Comparison of ENCODE assay signal across 11 mouse cellular contexts in genomic region chr4:141146491-141147033, GRCm38 (mm10). TPM values are rescaled to one million over a fixed set of nuclear protein-coding genes. Genes with fewer than 3 reads are reported as not detected.
DNase-seq lines count a peak whose midpoint lies in the region; ATAC-seq and TF ChIP-seq lines count a peak whose summit lies in the region.
"Had no signal": no experiment of that assay in that cellular context is flagged by ENCODE, and none has a peak within 500 bp of the region (broad histone marks: within the 10 kb centered on the region; RNA-seq: fewer than 3 reads in every experiment).

No protein-coding gene starts in this region.

- 96% methylated on average over 6 of the region's 6 CpGs for WGBS in intestine, embryonic 14.5 days
- WGBS in intestine, embryonic 15.5 days, result 90% methylated on average over 6 of the region's 6 CpGs
- WGBS in hindbrain, postnatal 0 days, result 93% methylated on average over 6 of the region's 6 CpGs
- WGBS in stomach, postnatal 0 days, result 88% methylated on average over 6 of the region's 6 CpGs

- H3K27ac ChIP-seq in intestine, embryonic 14.5 days (ENCODE audit: low read depth), result no peak overlapping the region; the same call in 1 of the 2 replicates
- no peak overlapping the region for H3K27ac ChIP-seq in intestine, embryonic 15.5 days
- H3K27ac ChIP-seq in testis, adult 2 months (ENCODE audit: control insufficient read depth, insufficient read depth, low read depth, low read length), result no peak overlapping the region
- no peak overlapping the region for H3K27ac ChIP-seq in hindbrain, postnatal 0 days
- H3K27ac ChIP-seq in stomach, postnatal 0 days (replicated peaks), result peak overlapping the region; percentile 96; the same call in 1 of the 2 replicates

- no peak for TF ChIP-seq CTCF in testis, adult 2 months (IDR thresholded peaks at IDR 0.05; ENCODE audit: control insufficient read depth, insufficient read depth, insufficient replicate concordance, low read depth, low read length)
- TF ChIP-seq CTCF in hindbrain, postnatal 0 days (IDR thresholded peaks at IDR 0.05; ENCODE audit: low read depth), result no peak
- TF ChIP-seq CTCF in stomach, postnatal 0 days (IDR thresholded peaks at IDR 0.05; ENCODE audit: low read depth), result no peak

- no peaks in the 10 kb centered on the region for H3K27me3 ChIP-seq in intestine, embryonic 14.5 days (replicated peaks; ENCODE audit: control insufficient read depth, insufficient read depth, low read length)
- no peaks in the 10 kb centered on the region for H3K27me3 ChIP-seq in intestine, embryonic 15.5 days (replicated peaks)
- no peaks in the 10 kb centered on the region for H3K27me3 ChIP-seq in testis, adult 2 months (ENCODE audit: control insufficient read depth, insufficient read depth, low read length)
- H3K27me3 ChIP-seq in hindbrain, postnatal 0 days (ENCODE audit: insufficient read depth, low read length), result no peaks in the 10 kb centered on the region
- no peaks in the 10 kb centered on the region for H3K27me3 ChIP-seq in stomach, postnatal 0 days (ENCODE audit: control insufficient read depth, insufficient read depth, low read length)
- H3K27me3 ChIP-seq: Patski had no signal

- no peak for DNase-seq in intestine, embryonic 14.5 days (ENCODE audit: low spot score)
- no peak for DNase-seq in testis, postnatal 14 days (ENCODE audit: low spot score)
- DNase-seq in hindbrain, postnatal 0 days (ENCODE audit: low spot score), result no peak
- no peak for DNase-seq in stomach, postnatal 0 days (ENCODE audit: low spot score)
- no peak for DNase-seq in cerebellum, adult 9-10 months
- no peak for DNase-seq in layer of hippocampus, postnatal 25 days (ENCODE audit: extremely low spot score in 1 of 2, low spot score in 1 of 2)

- no peak for TF ChIP-seq POLR2A in testis, adult 2 months (IDR thresholded peaks at IDR 0.05; ENCODE audit: control insufficient read depth, low read depth, low read length)

- H3K36me3 ChIP-seq in intestine, embryonic 14.5 days (ENCODE audit: control insufficient read depth, insufficient read depth, low read length), result no peaks in the 10 kb centered on the region
- H3K36me3 ChIP-seq in intestine, embryonic 15.5 days, result no peaks in the 10 kb centered on the region
- H3K36me3 ChIP-seq in testis, adult 2 months (ENCODE audit: control insufficient read depth, insufficient read depth, low read length), result no peaks in the 10 kb centered on the region; the same call in 1 of the 2 replicates
- H3K36me3 ChIP-seq in hindbrain, postnatal 0 days (ENCODE audit: insufficient read depth, low read length), result no peaks in the 10 kb centered on the region
- no peaks in the 10 kb centered on the region for H3K36me3 ChIP-seq in stomach, postnatal 0 days (ENCODE audit: control insufficient read depth, insufficient read depth, low read length)

- no peak for TF ChIP-seq EP300 in stomach, postnatal 0 days (optimal IDR thresholded peaks at IDR 0.05)

- H3K4me2 ChIP-seq in intestine, embryonic 14.5 days (ENCODE audit: low read length), result peak overlapping the region; percentile 82
- no peak overlapping the region for H3K4me2 ChIP-seq in intestine, embryonic 15.5 days (replicated peaks)
- peak overlapping the region; percentile 67; the same call in 1 of the 2 replicates for H3K4me2 ChIP-seq in hindbrain, postnatal 0 days (ENCODE audit: low read depth, low read length)
- H3K4me2 ChIP-seq in stomach, postnatal 0 days (replicated peaks; ENCODE audit: low read depth), result no peak overlapping the region

- no peaks in the 10 kb centered on the region for H3K9me3 ChIP-seq in intestine, embryonic 14.5 days (ENCODE audit: control insufficient read depth, low read length)
- no peaks in the 10 kb centered on the region for H3K9me3 ChIP-seq in intestine, embryonic 15.5 days
- no peaks in the 10 kb centered on the region for H3K9me3 ChIP-seq in hindbrain, postnatal 0 days (ENCODE audit: low read length)
- no peaks in the 10 kb centered on the region for H3K9me3 ChIP-seq in stomach, postnatal 0 days (ENCODE audit: control insufficient read depth, low read length)

- no peak for ATAC-seq in intestine, embryonic 14.5 days (replicated peaks; ENCODE audit: low FRiP score, low TSS enrichment, low read depth)
- no peak for ATAC-seq in intestine, embryonic 15.5 days
- ATAC-seq in hindbrain, postnatal 0 days, result no peak
- no peak for ATAC-seq in stomach, postnatal 0 days (ENCODE audit: low FRiP score, low TSS enrichment)
- ATAC-seq: Patski had no signal

- no peak overlapping the region for H3K9ac ChIP-seq in intestine, embryonic 14.5 days (ENCODE audit: low read length)
- no peak overlapping the region for H3K9ac ChIP-seq in intestine, embryonic 15.5 days
- H3K9ac ChIP-seq in hindbrain, postnatal 0 days (replicated peaks; ENCODE audit: low read length), result no peak overlapping the region
- no peak overlapping the region for H3K9ac ChIP-seq in stomach, postnatal 0 days (ENCODE audit: low read length)

- no peak overlapping the region for H3K4me3 ChIP-seq in intestine, embryonic 14.5 days (ENCODE audit: low read depth, low read length)
- no peak overlapping the region for H3K4me3 ChIP-seq in intestine, embryonic 15.5 days (replicated peaks)
- H3K4me3 ChIP-seq in testis, adult 2 months (ENCODE audit: control insufficient read depth, low read depth, low read length), result peak overlapping the region; percentile 41; the same call in 1 of the 2 replicates
- H3K4me3 ChIP-seq in hindbrain, postnatal 0 days (ENCODE audit: low read length), result no peak overlapping the region
- no peak overlapping the region for H3K4me3 ChIP-seq in stomach, postnatal 0 days (ENCODE audit: low read depth, low read length)

- H3K4me1 ChIP-seq in intestine, embryonic 14.5 days (replicated peaks; ENCODE audit: control insufficient read depth, insufficient read depth, low read length), result peaks cover 7% of the 10 kb centered on the region
- H3K4me1 ChIP-seq in intestine, embryonic 15.5 days (replicated peaks), result peaks cover 1% of the 10 kb centered on the region; the same call in 1 of the 2 replicates
- H3K4me1 ChIP-seq in testis, adult 2 months (ENCODE audit: control insufficient read depth, insufficient read depth, low read length), result peaks cover 5% of the 10 kb centered on the region
- H3K4me1 ChIP-seq in hindbrain, postnatal 0 days (ENCODE audit: insufficient read depth, low read length), result no peaks in the 10 kb centered on the region
- H3K4me1 ChIP-seq in stomach, postnatal 0 days (replicated peaks; ENCODE audit: control insufficient read depth, insufficient read depth), result no peaks in the 10 kb centered on the region

RNA-seq across cellular contexts. Expression of gene Fbxo42, which starts 1.2 kb away (rescaled TPM):
- polyA plus RNA-seq in intestine, embryonic 14.5 days (2014; fragmentation: Nextera tagmentation; extraction: Ambion mirVana), result 25.9 and 26.0 TPM in 2 replicates
- polyA plus RNA-seq in intestine, embryonic 15.5 days (2015; fragmentation: Nextera tagmentation; extraction: Ambion mirVana), result 17.4 and 18.7 TPM in 2 replicates
- 10.7 and 11.0 TPM in 2 replicates for polyA plus RNA-seq in testis, adult 2 months (2012; rRNA removed)
- 20.8 and 22.5 TPM in 2 replicates for total RNA-seq in hindbrain, postnatal 0 days (2014; rRNA removed)
- polyA plus RNA-seq in hindbrain, postnatal 0 days (2015; fragmentation: Nextera tagmentation; extraction: Ambion mirVana), result 15.5 and 17.5 TPM in 2 replicates
- polyA plus RNA-seq in stomach, postnatal 0 days (2015; fragmentation: Nextera tagmentation; extraction: Ambion mirVana), result 9.8 and 11.5 TPM in 2 replicates
- 10 to 100 TPM; 25.2 to 25.8 TPM for total RNA-seq in layer of hippocampus, postnatal 25 days (2021)

RNA-seq across cellular contexts. Expression of gene Szrd1, which starts 7.0 kb away (rescaled TPM):
- 33.9 and 37.0 TPM in 2 replicates for polyA plus RNA-seq in intestine, embryonic 14.5 days (2014; fragmentation: Nextera tagmentation; extraction: Ambion mirVana)
- 42.7 and 44.3 TPM in 2 replicates for polyA plus RNA-seq in intestine, embryonic 15.5 days (2015; fragmentation: Nextera tagmentation; extraction: Ambion mirVana)
- polyA plus RNA-seq in testis, adult 2 months (2012; rRNA removed), result 8.2 and 8.6 TPM in 2 replicates
- total RNA-seq in hindbrain, postnatal 0 days (2014; rRNA removed), result 58.7 and 68.8 TPM in 2 replicates
- 16.5 and 17.0 TPM in 2 replicates for polyA plus RNA-seq in hindbrain, postnatal 0 days (2015; fragmentation: Nextera tagmentation; extraction: Ambion mirVana)
- 28.6 and 29.6 TPM in 2 replicates for polyA plus RNA-seq in stomach, postnatal 0 days (2015; fragmentation: Nextera tagmentation; extraction: Ambion mirVana)
- total RNA-seq in layer of hippocampus, postnatal 25 days (2021), result 10 to 100 TPM; 51.7 to 58.6 TPM

RNA-seq across cellular contexts. Expression of gene Spata21, which starts 58.4 kb away (rescaled TPM):
- 0.20 and 0.31 TPM in 2 replicates for polyA plus RNA-seq in intestine, embryonic 14.5 days (2014; fragmentation: Nextera tagmentation; extraction: Ambion mirVana)
- polyA plus RNA-seq in intestine, embryonic 15.5 days (2015; fragmentation: Nextera tagmentation; extraction: Ambion mirVana), result not detected in 2 replicates
- 518 and 561 TPM in 2 replicates for polyA plus RNA-seq in testis, adult 2 months (2012; rRNA removed)
- 0.37 and 0.90 TPM in 2 replicates for total RNA-seq in hindbrain, postnatal 0 days (2014; rRNA removed)
- 0.84 and 1.6 TPM in 2 replicates for polyA plus RNA-seq in hindbrain, postnatal 0 days (2015; fragmentation: Nextera tagmentation; extraction: Ambion mirVana)
- polyA plus RNA-seq in stomach, postnatal 0 days (2015; fragmentation: Nextera tagmentation; extraction: Ambion mirVana), result 0.05 and 0.11 TPM in 2 replicates
- under 1 TPM; 0.17 to 0.21 TPM for total RNA-seq in layer of hippocampus, postnatal 25 days (2021)
- total RNA-seq: megakaryocyte progenitor cell, adult 5-6 weeks had no signal
- polyA plus RNA-seq: embryonic facial prominence, embryonic 11.5 days; Patski had no signal

Comparison
In these comparisons a context has a peak if more than half of its experiments do, and no peak if none do; other contexts are left out.
1. H3K4me2 ChIP-seq: peak in intestine, embryonic 14.5 days (single experiment) and hindbrain, postnatal 0 days (single experiment); none in intestine, embryonic 15.5 days (single experiment) and stomach, postnatal 0 days (single experiment).
2. RNA of gene Spata21, which starts 58.4 kb away (polyA plus RNA-seq): 518 to 561 TPM in testis, adult 2 months; 0.84 to 1.6 TPM in hindbrain, postnatal 0 days, 0.20 to 0.31 TPM in intestine, embryonic 14.5 days, 0.05 to 0.11 TPM in stomach, postnatal 0 days and not detected in intestine, embryonic 15.5 days; every median in the first group is over 100 times any median in the second.